In genomic region chr2:168966525-168966924, GRCm38 (mm10) we compare ENCODE assay signal across 36 mouse cellular contexts.
"Had no signal": no experiment of that assay in that cellular context is flagged by ENCODE, and none has a peak within 500 bp of the region (broad histone marks: within the 10 kb centered on the region; RNA-seq: fewer than 3 reads in every experiment).

No protein-coding gene starts in this region.

- ATAC-seq: hindbrain, embryonic 16.5 days; hindbrain, postnatal 0 days; inflammation-experienced regulatory T-cells, adult 6 months; intestine, embryonic 15.5 days; intestine, embryonic 16.5 days; intestine, postnatal 0 days had no signal

- H3K27ac ChIP-seq: heart, embryonic 10.5 days; heart, embryonic 13.5 days; heart, embryonic 15.5 days; hindbrain, embryonic 10.5 days; hindbrain, embryonic 12.5 days; hindbrain, embryonic 13.5 days; hindbrain, embryonic 14.5 days; hindbrain, embryonic 15.5 days; hindbrain, postnatal 0 days; intestine, embryonic 15.5 days; kidney, embryonic 15.5 days; kidney, postnatal 0 days; layer of hippocampus, adult 2 months; left cerebral cortex, adult 2 months had no signal

- H3K4me2 ChIP-seq: heart, embryonic 11.5 days; heart, embryonic 12.5 days; heart, embryonic 13.5 days; heart, embryonic 15.5 days; hindbrain, embryonic 12.5 days; hindbrain, embryonic 13.5 days; hindbrain, embryonic 14.5 days; hindbrain, embryonic 15.5 days; intestine, embryonic 15.5 days; kidney, embryonic 15.5 days had no signal

- H3K4me1 ChIP-seq: heart, embryonic 12.5 days; heart, embryonic 13.5 days; heart, embryonic 15.5 days; hindbrain, embryonic 10.5 days; hindbrain, embryonic 12.5 days; hindbrain, embryonic 13.5 days; hindbrain, embryonic 15.5 days; intestine, embryonic 15.5 days; kidney, embryonic 15.5 days had no signal

- H3K9me3 ChIP-seq: heart, embryonic 10.5 days; heart, embryonic 13.5 days; heart, embryonic 15.5 days; intestine, embryonic 15.5 days had no signal

- H3K9ac ChIP-seq: heart, embryonic 12.5 days; heart, embryonic 13.5 days; heart, embryonic 15.5 days; hindbrain, embryonic 12.5 days; hindbrain, embryonic 13.5 days; hindbrain, embryonic 14.5 days; hindbrain, embryonic 15.5 days; intestine, embryonic 15.5 days; kidney, embryonic 15.5 days had no signal

- H3K27me3 ChIP-seq: heart, embryonic 12.5 days; heart, embryonic 13.5 days; heart, embryonic 15.5 days; hindbrain, embryonic 12.5 days; hindbrain, embryonic 13.5 days; hindbrain, embryonic 15.5 days; intestine, embryonic 15.5 days; kidney, embryonic 15.5 days had no signal

- DNase-seq: heart, postnatal 10 days; heart, postnatal 14 days; heart, postnatal 36 days; heart, postnatal 4 days; kidney, adult 11 months; kidney, adult 18-20 months; kidney, adult 2 months; kidney, adult 8-10 months; kidney, adult 9 months; kidney, postnatal 10 days; kidney, postnatal 14 days; kidney, postnatal 25 days; kidney, postnatal 36 days; kidney, postnatal 4 days; layer of hippocampus, adult 9-11 months; layer of hippocampus, postnatal 36 days had no signal

- H3K36me3 ChIP-seq: heart, embryonic 10.5 days; heart, embryonic 12.5 days; heart, embryonic 13.5 days; heart, embryonic 15.5 days; hindbrain, embryonic 10.5 days; hindbrain, embryonic 12.5 days; hindbrain, embryonic 13.5 days; hindbrain, embryonic 15.5 days; intestine, embryonic 15.5 days; kidney, embryonic 15.5 days had no signal

- H3K4me3 ChIP-seq: heart, embryonic 10.5 days; heart, embryonic 12.5 days; heart, embryonic 13.5 days; heart, embryonic 15.5 days; hindbrain, embryonic 10.5 days; hindbrain, embryonic 12.5 days; hindbrain, embryonic 13.5 days; hindbrain, embryonic 15.5 days; intestine, embryonic 15.5 days; kidney, embryonic 15.5 days; layer of hippocampus, adult 2 months; left cerebral cortex, adult 2 months had no signal
